Mouse (Mus musculus) stomach, postnatal 0 days (tissue): ENCODE measurements at regions not wholly inside any gene's neighbourhood (a gene's known extent, or its start where the extent isn't known, plus 50 kb on each side); places are given as distances from the start of the nearest gene placed in this dataset.

Experiments
- CTCF ChIP-seq: IDR thresholded peaks from 2 replicates; pipeline ENCODE4 v1.5.1; 2016; ENCODE audit warnings: antibody characterized with exemption, low read depth, mild to moderate bottlenecking, moderate library complexity
- EP300 ChIP-seq: optimal IDR thresholded peaks from 2 replicates; pipeline ENCODE3; 2016; ENCODE audit warnings: antibody characterized with exemption

DNA sequence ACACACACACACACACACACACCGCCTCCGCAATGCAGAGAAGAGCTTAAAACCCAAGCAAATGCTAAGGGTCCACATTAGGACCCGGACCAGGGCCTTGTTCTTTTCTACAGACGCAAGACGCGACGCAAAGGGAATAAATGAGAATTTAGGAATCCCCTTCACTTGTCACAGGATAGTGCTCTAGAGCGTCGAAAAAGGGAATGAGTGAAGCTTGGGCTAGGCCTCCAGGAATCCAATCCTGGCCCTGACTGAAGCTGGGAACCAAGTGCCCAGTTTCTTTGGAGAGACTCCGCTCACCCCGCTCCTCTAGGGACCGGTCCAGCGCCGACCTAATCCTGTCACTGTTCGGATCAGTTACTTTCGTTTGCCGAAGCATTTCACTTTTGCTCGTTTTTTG, 102.1 kb upstream of the Zic3 start:
- TF ChIP-seq EP300 (no peak), CTCF (no peak)
